In genomic region chr17:28088718-28089117, GRCm38 (mm10) we compare ENCODE assay signal across 20 mouse cellular contexts.
"Had no signal": no experiment of that assay in that cellular context is flagged by ENCODE, and none has a peak within 500 bp of the region (broad histone marks: within the 10 kb centered on the region; RNA-seq: fewer than 3 reads in every experiment).

No protein-coding gene starts in this region.

- H3K36me3 ChIP-seq: limb, embryonic 13.5 days; liver, embryonic 12.5 days; liver, embryonic 15.5 days; lung, embryonic 15.5 days; neural tube, embryonic 12.5 days; neural tube, embryonic 15.5 days had no signal

- H3K27ac ChIP-seq: limb, embryonic 13.5 days; liver, embryonic 12.5 days; liver, embryonic 15.5 days; neural tube, embryonic 12.5 days; neural tube, embryonic 15.5 days had no signal

- H3K4me3 ChIP-seq: limb, embryonic 13.5 days; liver, embryonic 12.5 days; liver, embryonic 15.5 days; lung, embryonic 15.5 days; megakaryocyte, embryonic 14.5 days; neural tube, embryonic 12.5 days; neural tube, embryonic 15.5 days had no signal

- H3K4me2 ChIP-seq: limb, embryonic 13.5 days; liver, embryonic 12.5 days; liver, embryonic 15.5 days; lung, embryonic 15.5 days; midbrain, embryonic 11.5 days; neural tube, embryonic 12.5 days; neural tube, embryonic 15.5 days had no signal

- ATAC-seq: liver, embryonic 12.5 days had no signal

- H3K9me3 ChIP-seq: liver, embryonic 15.5 days; lung, embryonic 15.5 days; neural tube, embryonic 12.5 days; neural tube, embryonic 15.5 days had no signal

- H3K27me3 ChIP-seq: limb, embryonic 13.5 days; liver, embryonic 12.5 days; liver, embryonic 15.5 days; neural tube, embryonic 12.5 days; neural tube, embryonic 15.5 days had no signal

- DNase-seq: kidney, postnatal 14 days; kidney, postnatal 4 days; left cerebral cortex, postnatal 4 days; liver; lung, adult 18-20 months; lung, postnatal 10 days; lung, postnatal 36 days; midbrain, embryonic 14.5 days; retina, postnatal 1 day; right cerebral cortex, postnatal 25 days; thymus, adult 18-20 months; thymus, postnatal 36 days had no signal

- H3K9ac ChIP-seq: limb, embryonic 13.5 days; liver, embryonic 12.5 days; liver, embryonic 15.5 days; lung, embryonic 15.5 days; neural tube, embryonic 12.5 days; neural tube, embryonic 15.5 days had no signal
